Mouse (Mus musculus) heart, adult 2 months (tissue): ENCODE data around the gene Cd69.

Experiments
- CTCF ChIP-seq: fragments of 200-600 bp; IDR thresholded peaks from 2 replicates; pipeline ENCODE4 v1.8.1; 2022; ENCODE audit warnings: antibody characterized with exemption, mild to moderate bottlenecking, moderate library complexity
- EP300 ChIP-seq: fragments of 200-500 bp; IDR thresholded peaks from 2 replicates; pipeline ENCODE4 v1.6.1; 2011; ENCODE audit warnings: low read depth, low read length, control low read depth; ENCODE audit not compliant: insufficient read depth
- POLR2A ChIP-seq: fragments of 200-500 bp; IDR thresholded peaks from 2 replicates; pipeline ENCODE4 v1.6.1; 2011; ENCODE audit warnings: mild to moderate bottlenecking, low read depth, low read length, control low read depth; ENCODE audit not compliant: insufficient read depth

DNA sequence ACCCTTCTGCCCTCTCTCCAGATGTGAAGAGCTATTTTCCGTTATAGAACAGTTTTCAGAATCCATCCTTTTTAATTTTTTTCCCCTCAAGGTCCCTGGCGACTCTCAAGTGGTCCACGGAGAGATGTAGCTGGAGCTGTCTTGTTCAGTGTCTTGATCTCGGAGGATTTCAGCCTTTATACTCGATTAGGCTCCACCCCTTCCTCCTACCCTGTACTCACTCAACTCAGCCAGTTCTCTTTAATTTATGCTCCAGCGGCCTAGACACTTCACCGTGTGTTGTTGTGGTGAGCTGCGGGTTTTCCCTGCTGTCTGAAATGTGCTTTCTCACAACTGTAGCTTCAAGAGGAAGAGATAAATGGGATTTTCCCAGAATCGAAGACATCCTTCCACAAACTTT lies at the start of gene Cd69:
- no peak for TF ChIP-seq CTCF
- TF ChIP-seq EP300, result no peak
- no peak for TF ChIP-seq POLR2A
